Mouse (Mus musculus): Measurements from ENCODE around the gene Kansl1. TPM values are rescaled to one million over a fixed set of nuclear protein-coding genes. Genes with fewer than 3 reads are reported as not detected.

The Kansl1 gene
- polyA plus RNA-seq, 1 experiment from 2014 or later, result 5.6 TPM

DNA sequence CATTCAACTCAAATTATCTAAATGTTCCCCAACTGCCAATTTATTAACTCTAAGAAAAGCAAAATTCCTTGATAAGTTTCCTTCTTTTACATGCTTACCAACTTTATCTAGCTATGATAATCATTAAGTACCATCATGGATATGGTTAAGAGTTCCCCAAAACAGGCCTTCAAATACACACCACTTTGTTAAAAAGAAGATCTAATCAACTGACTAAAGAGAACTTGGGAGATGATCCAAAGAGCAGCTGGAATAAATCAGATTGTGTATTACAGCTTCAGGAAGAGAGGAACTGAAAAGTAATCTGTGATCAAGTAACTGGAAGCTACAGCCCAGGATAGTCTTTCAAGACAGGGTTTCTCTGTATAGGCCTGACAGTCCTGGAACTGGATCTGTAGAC is 36.4 kb downstream of the Kansl1 start:
- no peak for ATAC-seq (ENCODE audit: low read depth)
- Histone ChIP-seq H3K27me3 (ENCODE audit: control insufficient read depth, insufficient read depth, low read depth, low read length) (no peaks in the 10 kb centered on the region), H3K36me3 (ENCODE audit: control insufficient read depth, insufficient read depth) (no peaks in the 10 kb centered on the region), H3K4me2 (ENCODE audit: low read depth, low read length) (no peak overlapping the region), H3K4me1 (ENCODE audit: control insufficient read depth, low read depth, low read length) (peaks cover 26% of the 10 kb centered on the region), H3K27ac (ENCODE audit: low read length) (no peak overlapping the region), H3K9ac (ENCODE audit: low read depth, low read length) (no peak overlapping the region), H3K9me3 (replicated peaks; ENCODE audit: control insufficient read depth, low read length) (no peaks in the 10 kb centered on the region), H3K4me3 (ENCODE audit: low read depth, low read length) (no peak overlapping the region)

DNA sequence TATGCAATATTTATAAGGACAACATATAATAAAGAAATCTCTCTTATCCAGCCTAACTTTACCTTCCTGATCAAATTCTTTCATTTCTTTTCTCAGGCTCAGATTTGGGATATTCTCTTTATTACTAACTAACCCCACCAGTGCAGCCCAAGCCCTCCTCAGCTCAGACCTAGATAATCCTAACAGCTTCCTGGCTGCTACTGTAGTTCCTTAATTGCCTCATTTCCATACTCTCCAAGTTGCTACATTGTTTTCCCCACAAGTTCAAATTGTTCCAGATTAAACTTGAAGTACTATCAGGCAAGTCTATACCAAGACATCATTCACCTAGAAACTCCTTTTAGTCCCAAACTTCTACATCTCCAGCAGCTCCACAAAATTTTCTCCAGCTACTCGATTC is 36.9 kb downstream of the Kansl1 start:
- no peaks in the 10 kb centered on the region for H3K36me3 ChIP-seq (ENCODE audit: control insufficient read depth, insufficient read depth)
- no peak overlapping the region for H3K4me3 ChIP-seq (ENCODE audit: low read depth, low read length)
- H3K4me1 ChIP-seq (ENCODE audit: control insufficient read depth, low read depth, low read length), result peaks cover 23% of the 10 kb centered on the region
- no peak overlapping the region for H3K27ac ChIP-seq (ENCODE audit: low read length)
- H3K4me2 ChIP-seq (ENCODE audit: low read depth, low read length), result no peak overlapping the region
- ATAC-seq (ENCODE audit: low read depth), result no peak
- WGBS (ENCODE audit: insufficient replicate concordance), result 51% methylated on average over 1 of the region's 1 CpGs
- no peaks in the 10 kb centered on the region for H3K9me3 ChIP-seq (replicated peaks; ENCODE audit: control insufficient read depth, low read length)
- H3K9ac ChIP-seq (ENCODE audit: low read depth, low read length), result no peak overlapping the region
- H3K27me3 ChIP-seq (ENCODE audit: control insufficient read depth, insufficient read depth, low read depth, low read length), result no peaks in the 10 kb centered on the region

DNA sequence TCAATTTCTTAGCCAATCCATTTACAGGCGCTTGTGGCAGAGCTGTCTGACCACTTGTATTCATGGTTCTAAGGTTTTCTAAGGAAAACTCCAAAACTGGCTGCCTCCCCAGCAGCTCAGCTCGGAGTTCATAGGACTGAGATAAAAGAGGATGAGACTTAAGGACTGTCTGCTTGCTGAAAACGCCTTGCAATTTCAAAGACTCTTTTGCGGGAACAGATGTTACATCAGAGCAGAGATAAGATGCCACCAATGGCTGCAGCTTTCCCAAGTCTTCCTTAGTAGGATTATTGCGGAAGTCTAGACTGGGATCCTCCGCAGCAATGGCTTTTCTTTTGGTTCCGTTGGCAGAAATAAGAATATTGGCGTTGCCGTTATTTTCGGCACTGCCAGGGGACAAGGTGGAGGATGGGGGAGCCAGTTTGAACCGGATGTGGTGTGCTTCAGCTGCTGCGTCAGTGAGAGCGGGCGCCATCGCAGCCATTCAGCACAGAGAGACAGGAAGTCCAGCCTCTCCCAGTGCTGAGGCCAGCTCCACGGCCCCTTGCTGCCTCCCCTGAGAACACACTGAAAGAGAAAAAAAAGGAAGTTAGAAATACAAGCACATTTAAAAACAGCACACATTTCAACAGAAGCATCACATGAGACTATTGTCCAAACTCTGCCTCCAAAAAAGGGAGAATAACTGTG is 43.8 kb downstream of the Kansl1 start:
- no peaks in the 10 kb centered on the region for H3K27me3 ChIP-seq (ENCODE audit: control insufficient read depth, insufficient read depth, low read depth, low read length)
- peak overlapping the region; percentile 50 for H3K4me3 ChIP-seq (ENCODE audit: low read depth, low read length)
- ATAC-seq (ENCODE audit: low read depth), result peak; percentile 87
- peaks cover 15% of the 10 kb centered on the region for H3K4me1 ChIP-seq (ENCODE audit: control insufficient read depth, low read depth, low read length)
- peak overlapping the region; percentile 54 for H3K4me2 ChIP-seq (ENCODE audit: low read depth, low read length)
- peak overlapping the region; percentile 43; the same call in 1 of the 2 replicates for H3K9ac ChIP-seq (ENCODE audit: low read depth, low read length)
- H3K36me3 ChIP-seq (ENCODE audit: control insufficient read depth, insufficient read depth), result peaks cover 14% of the 10 kb centered on the region
- 24% methylated on average over 16 of the region's 16 CpGs for WGBS (ENCODE audit: insufficient replicate concordance)
- H3K9me3 ChIP-seq (replicated peaks; ENCODE audit: control insufficient read depth, low read length), result no peaks in the 10 kb centered on the region
- H3K27ac ChIP-seq (ENCODE audit: low read length), result peak overlapping the region; percentile 79

GRCm38 (mm10) chr11:104412254-104412653 is 56.4 kb downstream of the Kansl1 start:
- Histone ChIP-seq H3K4me2 (ENCODE audit: low read depth, low read length) (no peak overlapping the region), H3K4me3 (ENCODE audit: low read depth, low read length) (no peak overlapping the region), H3K27ac (ENCODE audit: low read length) (no peak overlapping the region), H3K9me3 (replicated peaks; ENCODE audit: control insufficient read depth, low read length) (no peaks in the 10 kb centered on the region), H3K4me1 (ENCODE audit: control insufficient read depth, low read depth, low read length) (no peaks in the 10 kb centered on the region), H3K36me3 (ENCODE audit: control insufficient read depth, insufficient read depth) (peaks cover 3% of the 10 kb centered on the region; the same call in 1 of the 2 replicates), H3K27me3 (ENCODE audit: control insufficient read depth, insufficient read depth, low read depth, low read length) (no peaks in the 10 kb centered on the region), H3K9ac (ENCODE audit: low read depth, low read length) (no peak overlapping the region)
- no peak for ATAC-seq (ENCODE audit: low read depth)

GRCm38 (mm10) chr11:104407391-104407790 is 61.3 kb downstream of the Kansl1 start:
- Histone ChIP-seq H3K9me3 (replicated peaks; ENCODE audit: control insufficient read depth, low read length) (no peaks in the 10 kb centered on the region), H3K36me3 (ENCODE audit: control insufficient read depth, insufficient read depth) (peaks cover 9% of the 10 kb centered on the region), H3K4me1 (ENCODE audit: control insufficient read depth, low read depth, low read length) (no peaks in the 10 kb centered on the region), H3K9ac (ENCODE audit: low read depth, low read length) (no peak overlapping the region), H3K27me3 (ENCODE audit: control insufficient read depth, insufficient read depth, low read depth, low read length) (no peaks in the 10 kb centered on the region), H3K27ac (ENCODE audit: low read length) (no peak overlapping the region), H3K4me2 (ENCODE audit: low read depth, low read length) (no peak overlapping the region), H3K4me3 (ENCODE audit: low read depth, low read length) (no peak overlapping the region)
- ATAC-seq (ENCODE audit: low read depth), result no peak
- 67% methylated on average over 2 of the region's 2 CpGs for WGBS (ENCODE audit: insufficient replicate concordance)

- Histone ChIP-seq H3K4me2 (ENCODE audit: low read depth, low read length) (no peak overlapping the region), H3K4me1 (ENCODE audit: control insufficient read depth, low read depth, low read length) (peaks cover 3% of the 10 kb centered on the region), H3K9me3 (replicated peaks; ENCODE audit: control insufficient read depth, low read length) (no peaks in the 10 kb centered on the region), H3K4me3 (ENCODE audit: low read depth, low read length) (no peak overlapping the region), H3K27ac (ENCODE audit: low read length) (no peak overlapping the region), H3K36me3 (ENCODE audit: control insufficient read depth, insufficient read depth) (peaks cover 12% of the 10 kb centered on the region), H3K9ac (ENCODE audit: low read depth, low read length) (no peak overlapping the region), H3K27me3 (ENCODE audit: control insufficient read depth, insufficient read depth, low read depth, low read length) (no peaks in the 10 kb centered on the region)
- 61% methylated on average over 5 of the region's 5 CpGs for WGBS (ENCODE audit: insufficient replicate concordance)
- ATAC-seq (ENCODE audit: low read depth), result no peak
Observed at GRCm38 (mm10) chr11:104400961-104401360, 67.7 kb downstream of the Kansl1 start.

GRCm38 (mm10) chr11:104399459-104400216 is 69.0 kb downstream of the Kansl1 start:
- Histone ChIP-seq H3K27me3 (ENCODE audit: control insufficient read depth, insufficient read depth, low read depth, low read length) (no peaks in the 10 kb centered on the region), H3K4me3 (ENCODE audit: low read depth, low read length) (no peak overlapping the region), H3K27ac (ENCODE audit: low read length) (no peak overlapping the region), H3K4me2 (ENCODE audit: low read depth, low read length) (no peak overlapping the region), H3K9me3 (replicated peaks; ENCODE audit: control insufficient read depth, low read length) (no peaks in the 10 kb centered on the region), H3K4me1 (ENCODE audit: control insufficient read depth, low read depth, low read length) (peaks cover 3% of the 10 kb centered on the region), H3K9ac (ENCODE audit: low read depth, low read length) (no peak overlapping the region), H3K36me3 (ENCODE audit: control insufficient read depth, insufficient read depth) (peaks cover 12% of the 10 kb centered on the region)
- WGBS (ENCODE audit: insufficient replicate concordance), result 80% methylated on average over 4 of the region's 4 CpGs
- no peak for ATAC-seq (ENCODE audit: low read depth)

DNA sequence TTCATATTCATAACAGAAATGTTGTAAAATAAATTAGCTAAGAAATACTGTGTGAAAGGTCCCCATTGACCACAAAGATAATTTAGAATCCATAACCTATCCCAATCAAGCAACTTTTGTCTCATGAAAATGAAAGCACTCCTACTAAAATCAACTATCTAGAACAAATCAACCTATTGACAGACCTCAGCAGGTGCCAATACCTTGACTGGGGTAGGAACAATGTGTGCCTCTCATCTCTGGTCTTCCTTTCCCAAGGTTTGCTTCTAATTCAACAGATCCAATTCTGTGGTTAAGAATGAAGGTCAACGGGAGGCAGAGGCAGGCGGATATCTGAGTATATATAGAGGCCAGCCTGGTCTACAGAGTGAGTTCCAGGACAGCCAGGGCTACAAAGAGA is 73.0 kb downstream of the Kansl1 start:
- no peak overlapping the region for H3K4me2 ChIP-seq (ENCODE audit: low read depth, low read length)
- H3K27me3 ChIP-seq (ENCODE audit: control insufficient read depth, insufficient read depth, low read depth, low read length), result no peaks in the 10 kb centered on the region
- no peak overlapping the region for H3K9ac ChIP-seq (ENCODE audit: low read depth, low read length)
- H3K27ac ChIP-seq (ENCODE audit: low read length), result no peak overlapping the region
- H3K36me3 ChIP-seq (ENCODE audit: control insufficient read depth, insufficient read depth), result no peaks in the 10 kb centered on the region; the same call in 1 of the 2 replicates
- H3K4me1 ChIP-seq (ENCODE audit: control insufficient read depth, low read depth, low read length), result peaks cover 3% of the 10 kb centered on the region
- H3K9me3 ChIP-seq (replicated peaks; ENCODE audit: control insufficient read depth, low read length), result no peaks in the 10 kb centered on the region
- ATAC-seq (ENCODE audit: low read depth), result no peak
- 76% methylated on average over 2 of the region's 2 CpGs for WGBS (ENCODE audit: insufficient replicate concordance)
- H3K4me3 ChIP-seq (ENCODE audit: low read depth, low read length), result no peak overlapping the region

DNA sequence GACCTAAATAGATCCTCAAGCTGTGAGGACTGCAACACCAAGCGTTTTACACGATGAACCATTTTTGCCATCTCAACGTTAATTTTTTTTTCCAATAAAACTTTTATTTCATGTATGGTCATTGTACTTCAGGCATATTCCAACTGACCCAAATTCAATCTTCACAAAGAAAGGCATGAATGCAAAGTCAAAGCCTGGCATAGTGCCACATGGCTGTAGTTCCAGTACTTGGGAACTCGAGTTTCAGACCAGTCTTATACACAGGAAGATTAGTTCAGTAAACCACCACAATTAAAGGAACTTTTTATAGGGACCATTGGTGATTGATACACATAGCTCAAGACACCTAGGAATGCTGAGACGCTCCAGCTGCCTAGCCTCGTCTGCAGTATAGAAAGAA is 75.5 kb downstream of the Kansl1 start:
- no peak overlapping the region for H3K4me3 ChIP-seq (ENCODE audit: low read depth, low read length)
- no peak overlapping the region for H3K27ac ChIP-seq (ENCODE audit: low read length)
- H3K27me3 ChIP-seq (ENCODE audit: control insufficient read depth, insufficient read depth, low read depth, low read length), result no peaks in the 10 kb centered on the region
- no peak overlapping the region for H3K4me2 ChIP-seq (ENCODE audit: low read depth, low read length)
- WGBS (ENCODE audit: insufficient replicate concordance), result 73% methylated on average over 6 of the region's 6 CpGs
- ATAC-seq (ENCODE audit: low read depth), result no peak
- H3K9me3 ChIP-seq (replicated peaks; ENCODE audit: control insufficient read depth, low read length), result no peaks in the 10 kb centered on the region
- H3K4me1 ChIP-seq (ENCODE audit: control insufficient read depth, low read depth, low read length), result no peaks in the 10 kb centered on the region; the same call in none of the 2 replicates
- no peaks in the 10 kb centered on the region; the same call in 1 of the 2 replicates for H3K36me3 ChIP-seq (ENCODE audit: control insufficient read depth, insufficient read depth)
- H3K9ac ChIP-seq (ENCODE audit: low read depth, low read length), result no peak overlapping the region
